Mouse (Mus musculus): ENCODE measurements at regions not wholly inside any gene's neighbourhood (a gene's known extent, or its start where the extent isn't known, plus 50 kb on each side); places are given as distances from the start of the nearest gene placed in this dataset.

- DNase-seq (ENCODE audit: low spot score), result no peak
These were observed 329.3 kb downstream of the Phkb start for GRCm38 (mm10) chr8:86170091-86170490.

GRCm38 (mm10) chr8:86164818-86165217 is 324.1 kb downstream of the Phkb start:
- no peak for DNase-seq (ENCODE audit: low spot score)

DNA sequence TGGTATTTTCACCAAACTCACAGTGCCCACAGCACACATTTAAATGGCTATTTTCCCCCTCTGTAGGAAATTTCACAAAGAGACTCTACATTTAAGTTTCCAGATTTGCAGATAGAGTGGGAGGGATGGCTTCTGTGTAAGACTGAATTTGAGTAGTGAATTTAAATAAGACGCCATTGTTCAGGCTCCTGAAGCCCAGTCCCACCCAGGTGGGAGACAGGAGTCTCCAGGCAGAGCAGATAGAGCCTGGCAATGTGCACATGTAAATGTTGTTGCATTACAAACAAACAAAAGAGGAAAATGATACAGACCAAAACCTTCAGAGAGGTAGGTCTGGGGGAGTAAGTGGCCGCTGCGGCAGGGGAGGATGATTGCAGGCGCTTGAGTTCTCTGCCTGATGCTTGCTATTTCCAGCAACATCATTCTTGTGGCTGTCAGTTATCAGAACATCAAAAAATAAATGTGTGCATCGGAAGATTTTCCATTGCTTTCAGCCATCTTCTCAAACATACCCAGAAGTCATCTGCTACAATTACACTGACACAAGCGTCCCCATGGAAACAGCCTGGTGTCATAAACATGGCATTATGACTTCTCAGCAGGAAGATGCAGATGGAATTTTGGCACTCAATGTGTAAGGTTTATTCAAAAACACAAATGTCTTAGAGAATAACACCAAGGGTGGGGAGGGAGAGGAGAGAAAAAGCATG is 318.5 kb downstream of the Phkb start:
- no peak for DNase-seq (ENCODE audit: low spot score)

GRCm38 (mm10) chr8:86147586-86147985 is 306.8 kb downstream of the Phkb start:
- no peak for DNase-seq (ENCODE audit: low spot score)

DNA sequence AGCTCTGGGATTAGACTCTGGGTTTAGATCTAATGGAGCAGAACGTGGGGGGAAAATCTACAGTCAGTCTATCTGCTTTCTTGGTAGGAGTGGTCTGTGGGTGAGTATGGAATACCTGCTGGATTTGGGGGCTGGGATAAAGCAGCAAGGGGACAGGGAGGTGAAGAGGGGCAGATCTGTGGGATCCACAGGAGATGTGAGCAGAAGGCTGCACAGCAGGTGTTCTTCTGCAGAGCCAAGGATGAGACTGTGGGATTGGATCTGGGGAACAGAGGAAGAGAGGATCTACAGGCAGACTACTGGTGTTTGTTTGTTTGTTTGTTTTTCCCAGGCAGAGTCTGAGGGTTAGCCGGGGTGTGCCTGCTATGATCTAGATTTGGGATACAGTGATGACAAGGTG is 284.5 kb downstream of the Phkb start:
- DNase-seq (ENCODE audit: low spot score), result no peak

DNA sequence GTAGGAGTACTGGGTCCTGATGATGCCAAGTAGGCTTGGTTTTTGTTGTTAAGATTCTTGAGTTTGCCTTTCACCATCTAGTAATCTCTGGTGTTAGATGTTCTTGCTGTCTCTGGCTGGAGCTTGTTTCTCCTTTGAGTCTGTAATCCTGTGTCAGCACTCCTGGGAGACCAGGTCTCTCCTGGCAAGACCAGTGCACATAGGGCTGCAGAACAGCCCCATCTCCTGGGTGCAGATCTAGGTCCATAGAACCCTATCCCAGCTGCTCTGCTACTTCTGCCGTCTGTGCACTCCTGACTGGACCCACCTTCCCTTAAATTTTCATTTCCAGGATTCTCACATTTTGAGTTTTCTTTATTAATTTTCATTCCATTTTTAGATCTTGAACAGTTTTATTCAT is 283.9 kb downstream of the Phkb start:
- no peak for DNase-seq (ENCODE audit: low spot score)

Measured in lung, postnatal 25 days (tissue).